Mouse (Mus musculus) heart, adult 2 months (tissue): ENCODE results near the gene Kcnn3. TPM values are rescaled to one million over a fixed set of nuclear protein-coding genes. Genes with fewer than 3 reads are reported as not detected.

Source experiments
- DNase-seq, 2 experiments: peaks; one replicate each; pipeline ENCODE4 v3.0.0; 2021
- H3K27ac ChIP-seq: fragments of 200-600 bp; 2 replicates; pipeline ENCODE4 v1.8.1; 2022
- H3K27me3 ChIP-seq: fragments of 200-500 bp; 2 replicates; pipeline ENCODE4 v1.6.1; 2012; ENCODE audit warnings: mild to moderate bottlenecking, low read length, inconsistent platforms, mixed read lengths; ENCODE audit not compliant: control insufficient read depth, insufficient read depth
- H3K36me3 ChIP-seq: fragments of 200-500 bp; 2 replicates; pipeline ENCODE4 v1.6.1; 2012; ENCODE audit warnings: low read length, inconsistent platforms; ENCODE audit not compliant: control insufficient read depth, insufficient read depth
- H3K4me1 ChIP-seq: fragments of 200-500 bp; 2 replicates; pipeline ENCODE4 v1.6.1; 2011; ENCODE audit warnings: low read length; ENCODE audit not compliant: control insufficient read depth, insufficient read depth
- H3K4me3 ChIP-seq: fragments of 200-600 bp; 2 replicates; pipeline ENCODE4 v1.8.1; 2022
- H3K79me2 ChIP-seq: fragments of 200-500 bp; replicated peaks from 2 replicates; pipeline ENCODE4 v1.6.1; 2012; ENCODE audit warnings: mild to moderate bottlenecking, inconsistent platforms, low read length, moderate library complexity, mixed read lengths; ENCODE audit not compliant: control insufficient read depth, insufficient read depth
- H3K9ac ChIP-seq: fragments of 200-500 bp; 2 replicates; pipeline ENCODE4 v1.6.1; 2012; ENCODE audit warnings: low read depth, mild to moderate bottlenecking, control low read depth, inconsistent platforms, low read length, mixed read lengths
- CTCF ChIP-seq: fragments of 200-600 bp; IDR thresholded peaks from 2 replicates; pipeline ENCODE4 v1.8.1; 2022; ENCODE audit warnings: antibody characterized with exemption, mild to moderate bottlenecking, moderate library complexity
- EP300 ChIP-seq: fragments of 200-500 bp; IDR thresholded peaks from 2 replicates; pipeline ENCODE4 v1.6.1; 2011; ENCODE audit warnings: low read depth, low read length, control low read depth; ENCODE audit not compliant: insufficient read depth
- POLR2A ChIP-seq: fragments of 200-500 bp; IDR thresholded peaks from 2 replicates; pipeline ENCODE4 v1.6.1; 2011; ENCODE audit warnings: mild to moderate bottlenecking, low read depth, low read length, control low read depth; ENCODE audit not compliant: insufficient read depth
- WGBS: fragments of 180-500 bp; shearing (Covaris S2); methylation state at CpG from one replicate; pipeline ENCODE4 v1.1.7; 2018; 5-methylcytosine and 5-hydroxymethylcytosine counted together
- intact Hi-C: fragments of 180-260 bp; cut with DNase I; formaldehyde crosslinking; loops from one replicate; pipeline ENCODE4 v1.15.1; 2025
- polyA plus RNA-seq: library from polyadenylated mRNA; depleted of rRNA; stranded (reverse); fragments of >200 nt; gene quantifications from 2 replicates; pipeline ENCODE4 v1.2.3, GENCODE M21; 2012
- total RNA-seq, 2 experiments: library from RNA; stranded (reverse); gene quantifications; 2 replicates each; pipeline ENCODE4 v1.2.3; 2021

The Kcnn3 gene
- total and polyA plus RNA-seq, 3 experiments, result 0.84 to 3.3 (median 2.0) TPM

DNA sequence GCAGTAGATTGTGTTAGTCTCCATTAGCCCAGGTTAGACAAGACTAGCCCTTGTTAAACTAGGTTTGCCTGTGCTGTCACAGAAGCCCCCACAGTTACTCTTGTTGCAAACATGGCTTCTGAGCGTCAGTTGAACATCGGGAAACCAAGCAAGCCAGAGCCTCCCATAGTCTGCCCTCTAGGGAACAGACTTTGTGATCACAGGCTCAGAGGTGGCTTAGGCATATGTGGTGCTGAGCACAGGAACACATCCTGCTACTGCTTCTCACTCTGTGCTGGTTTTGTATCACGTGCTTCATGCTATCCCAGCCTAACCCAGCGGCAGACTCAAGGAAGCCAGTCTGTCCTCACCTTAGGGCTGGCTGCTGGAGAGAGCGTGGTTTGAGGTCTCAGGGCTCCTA lies 92.1 kb downstream of the Kcnn3 start:
- Histone ChIP-seq H3K36me3 (no peaks in the 10 kb centered on the region), H3K79me2 (no peaks in the 10 kb centered on the region), H3K4me3 (no peak overlapping the region), H3K27ac (no peak overlapping the region), H3K9ac (no peak overlapping the region), H3K27me3 (no peaks in the 10 kb centered on the region), H3K4me1 (no peaks in the 10 kb centered on the region)
- intact Hi-C loops, result no loop called here
- DNase-seq, result no peak
- TF ChIP-seq CTCF, result no peak
- TF ChIP-seq EP300, result no peak
- no peak for TF ChIP-seq POLR2A
- 77% methylated on average over 5 of the region's 5 CpGs for WGBS

DNA sequence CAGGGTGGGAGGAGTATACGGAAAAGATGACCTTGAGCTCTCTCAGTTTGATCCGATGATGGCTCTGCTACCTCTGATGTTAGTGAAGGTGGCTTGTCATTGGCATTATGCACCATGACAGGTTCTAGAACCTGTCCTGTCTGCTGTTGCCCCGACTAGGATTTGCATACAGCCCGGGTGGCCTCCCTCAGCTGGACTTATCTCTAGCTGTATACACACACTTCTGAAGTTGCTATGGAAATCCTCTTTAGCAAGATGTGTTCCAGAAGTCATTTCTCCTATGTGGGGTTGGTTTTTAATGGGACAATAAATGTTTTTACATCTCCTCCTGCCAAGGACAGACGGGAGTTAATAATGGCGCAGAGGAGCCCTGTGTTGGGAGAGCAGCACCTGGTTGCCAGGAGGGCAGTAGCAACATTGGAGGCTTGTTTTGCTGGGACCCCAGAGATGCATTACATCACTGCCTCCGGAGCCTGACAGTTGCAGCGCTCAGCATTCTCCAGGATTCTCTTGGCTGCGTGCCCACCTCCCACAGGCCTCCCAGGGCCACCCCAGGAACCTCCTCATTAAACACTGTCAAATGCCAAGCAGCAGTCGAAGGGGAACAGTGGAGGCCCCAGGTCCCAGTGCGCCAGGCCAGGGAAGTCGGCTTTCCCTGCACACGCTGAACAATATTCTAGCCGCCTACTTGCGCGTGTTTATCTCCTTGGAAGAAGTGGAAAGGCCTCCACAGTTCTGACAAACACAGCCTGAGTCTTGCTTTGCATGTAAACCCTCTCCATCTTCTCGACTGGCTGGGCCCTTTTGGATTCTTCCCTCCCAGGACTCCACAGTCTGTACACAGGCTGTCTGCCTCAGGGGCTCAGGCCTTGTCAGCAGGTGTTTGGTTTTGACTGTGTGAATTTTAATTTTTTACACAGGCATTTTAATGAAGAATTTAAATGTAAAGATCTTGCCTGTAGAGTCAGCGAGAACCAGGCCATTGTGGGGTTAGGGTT lies 93.9 kb downstream of the Kcnn3 start:
- H3K79me2 ChIP-seq, result no peaks in the 10 kb centered on the region
- H3K36me3 ChIP-seq, result no peaks in the 10 kb centered on the region
- intact Hi-C loops, result no loop called here
- no peak for TF ChIP-seq POLR2A
- no peak for TF ChIP-seq CTCF
- DNase-seq, result peak; percentile 45 to 56
- no peaks in the 10 kb centered on the region for H3K4me1 ChIP-seq
- H3K9ac ChIP-seq, result no peak overlapping the region
- no peak overlapping the region for H3K4me3 ChIP-seq
- no peak overlapping the region for H3K27ac ChIP-seq
- no peaks in the 10 kb centered on the region for H3K27me3 ChIP-seq
- WGBS, result 25% methylated on average over 18 of the region's 18 CpGs

DNA sequence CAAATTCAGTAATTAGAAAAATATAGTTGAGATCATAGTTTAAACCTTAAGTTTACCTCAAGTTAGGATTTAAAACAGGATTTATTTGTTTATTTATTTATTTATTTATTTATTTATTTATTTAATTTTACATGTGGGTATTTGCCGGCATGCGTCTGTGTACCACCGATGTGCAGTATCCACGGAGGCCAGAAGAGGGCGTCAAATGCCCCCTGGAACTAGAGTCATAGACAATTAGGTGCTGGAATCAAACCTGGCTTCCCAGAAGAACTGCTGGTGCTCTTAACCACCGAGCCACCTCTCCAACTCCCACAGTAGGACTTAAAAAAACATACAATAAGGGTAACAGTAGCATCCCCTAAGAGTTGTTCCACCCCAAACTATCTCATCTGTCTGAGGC lies 96.9 kb downstream of the Kcnn3 start:
- Histone ChIP-seq H3K27me3 (no peaks in the 10 kb centered on the region), H3K27ac (no peak overlapping the region), H3K79me2 (no peaks in the 10 kb centered on the region), H3K4me1 (no peaks in the 10 kb centered on the region), H3K9ac (no peak overlapping the region), H3K36me3 (no peaks in the 10 kb centered on the region), H3K4me3 (no peak overlapping the region)
- intact Hi-C loops, result no loop called here
- TF ChIP-seq POLR2A, result no peak
- TF ChIP-seq EP300, result no peak
- TF ChIP-seq CTCF, result peak; percentile 33
- 68% methylated on average over 6 of the region's 6 CpGs for WGBS
- no peak for DNase-seq

DNA sequence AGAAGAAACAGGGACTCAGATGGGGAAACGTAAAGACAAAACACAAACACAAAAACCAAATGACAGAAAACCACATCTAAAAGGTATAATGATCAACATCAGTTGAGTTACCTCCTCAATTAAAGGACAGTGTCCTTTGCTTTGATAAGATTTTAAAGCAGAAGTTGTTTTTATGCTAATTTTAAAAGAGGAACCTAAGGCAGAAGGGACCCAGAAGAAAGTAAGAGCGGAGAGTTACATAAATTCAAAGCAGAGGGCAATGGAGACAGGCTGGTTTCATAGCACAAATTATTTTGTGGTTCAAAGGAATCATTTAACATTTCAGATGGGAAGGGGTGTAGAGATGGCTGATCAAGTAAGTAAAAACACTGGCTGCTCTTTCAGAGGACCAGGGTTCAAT lies 97.4 kb downstream of the Kcnn3 start:
- H3K79me2 ChIP-seq, result no peaks in the 10 kb centered on the region
- H3K27ac ChIP-seq, result no peak overlapping the region
- intact Hi-C loops, result no loop called here
- no peaks in the 10 kb centered on the region for H3K4me1 ChIP-seq
- TF ChIP-seq POLR2A, result no peak
- no peak for TF ChIP-seq EP300
- TF ChIP-seq CTCF, result no peak
- no peak overlapping the region for H3K9ac ChIP-seq
- H3K4me3 ChIP-seq, result no peak overlapping the region
- H3K27me3 ChIP-seq, result no peaks in the 10 kb centered on the region
- no peak for DNase-seq
- H3K36me3 ChIP-seq, result no peaks in the 10 kb centered on the region
- WGBS, result 90% methylated on average over 2 of the region's 2 CpGs

DNA sequence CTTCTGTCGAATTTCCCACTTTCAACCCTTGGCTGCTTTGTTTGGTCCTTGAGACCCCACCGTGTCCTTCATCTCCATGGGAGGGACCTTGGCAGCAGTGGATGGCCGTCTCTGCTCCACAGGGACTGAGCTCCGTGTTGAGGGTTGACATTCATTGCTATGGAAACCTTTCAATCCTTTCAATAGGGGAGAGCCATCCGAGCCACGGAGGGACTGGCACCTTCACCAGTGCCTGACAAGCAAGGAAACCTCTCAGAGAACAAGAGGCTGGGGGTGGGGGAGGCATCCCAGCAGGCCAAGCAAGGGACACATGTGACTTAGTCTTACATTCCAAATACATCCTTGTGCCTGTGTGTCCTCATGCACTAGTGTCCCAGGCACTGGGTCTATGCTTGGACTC lies 102.9 kb downstream of the Kcnn3 start:
- 53% methylated on average over 6 of the region's 6 CpGs for WGBS
- intact Hi-C loops, result no loop called here
- Histone ChIP-seq H3K27me3 (no peaks in the 10 kb centered on the region), H3K36me3 (no peaks in the 10 kb centered on the region), H3K79me2 (no peaks in the 10 kb centered on the region), H3K27ac (no peak overlapping the region), H3K4me1 (no peaks in the 10 kb centered on the region), H3K9ac (no peak overlapping the region), H3K4me3 (no peak overlapping the region)
- no peak for TF ChIP-seq POLR2A
- TF ChIP-seq EP300, result no peak
- no peak for TF ChIP-seq CTCF
- no peak for DNase-seq

DNA sequence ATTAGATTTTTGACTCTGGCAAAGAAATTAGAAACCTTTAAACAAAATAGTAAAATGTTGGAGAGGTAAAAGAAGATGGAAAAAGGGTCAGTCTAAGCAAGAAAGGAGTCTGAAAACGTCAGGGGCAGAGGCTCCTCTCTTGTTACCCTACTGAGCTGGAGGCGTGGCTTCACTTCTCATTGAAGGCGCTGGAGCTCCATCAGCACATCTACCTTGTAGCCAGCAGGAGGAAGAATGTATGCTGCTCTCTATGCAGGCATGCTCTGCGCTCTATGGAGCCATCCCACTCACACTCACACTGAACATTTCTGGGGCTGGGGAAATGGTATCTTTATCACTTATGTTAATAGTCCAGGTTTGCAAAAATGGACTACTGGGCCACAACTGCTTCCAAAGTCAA lies 103.6 kb downstream of the Kcnn3 start:
- intact Hi-C loops, result no loop called here
- Histone ChIP-seq H3K79me2 (no peaks in the 10 kb centered on the region), H3K4me1 (no peaks in the 10 kb centered on the region), H3K9ac (no peak overlapping the region), H3K36me3 (no peaks in the 10 kb centered on the region), H3K27me3 (no peaks in the 10 kb centered on the region), H3K4me3 (no peak overlapping the region), H3K27ac (no peak overlapping the region)
- TF ChIP-seq CTCF (no peak), POLR2A (no peak), EP300 (no peak)
- DNase-seq, result no peak
- WGBS, result 66% methylated on average over 4 of the region's 4 CpGs
